Mouse (Mus musculus) erythroblast, embryonic 14.5 days (primary cell): ENCODE measurements around the gene Ppp1r26.

Experiments used
- GATA1 ChIP-seq: IDR thresholded peaks from 2 replicates; pipeline ENCODE4 v1.6.1; 2012; ENCODE audit warnings: low read length, inconsistent platforms, mixed read lengths
- TAL1 ChIP-seq: IDR thresholded peaks from 3 replicates; pipeline ENCODE4 v1.6.1; 2012; ENCODE audit warnings: low read length, inconsistent platforms, mixed read lengths

DNA sequence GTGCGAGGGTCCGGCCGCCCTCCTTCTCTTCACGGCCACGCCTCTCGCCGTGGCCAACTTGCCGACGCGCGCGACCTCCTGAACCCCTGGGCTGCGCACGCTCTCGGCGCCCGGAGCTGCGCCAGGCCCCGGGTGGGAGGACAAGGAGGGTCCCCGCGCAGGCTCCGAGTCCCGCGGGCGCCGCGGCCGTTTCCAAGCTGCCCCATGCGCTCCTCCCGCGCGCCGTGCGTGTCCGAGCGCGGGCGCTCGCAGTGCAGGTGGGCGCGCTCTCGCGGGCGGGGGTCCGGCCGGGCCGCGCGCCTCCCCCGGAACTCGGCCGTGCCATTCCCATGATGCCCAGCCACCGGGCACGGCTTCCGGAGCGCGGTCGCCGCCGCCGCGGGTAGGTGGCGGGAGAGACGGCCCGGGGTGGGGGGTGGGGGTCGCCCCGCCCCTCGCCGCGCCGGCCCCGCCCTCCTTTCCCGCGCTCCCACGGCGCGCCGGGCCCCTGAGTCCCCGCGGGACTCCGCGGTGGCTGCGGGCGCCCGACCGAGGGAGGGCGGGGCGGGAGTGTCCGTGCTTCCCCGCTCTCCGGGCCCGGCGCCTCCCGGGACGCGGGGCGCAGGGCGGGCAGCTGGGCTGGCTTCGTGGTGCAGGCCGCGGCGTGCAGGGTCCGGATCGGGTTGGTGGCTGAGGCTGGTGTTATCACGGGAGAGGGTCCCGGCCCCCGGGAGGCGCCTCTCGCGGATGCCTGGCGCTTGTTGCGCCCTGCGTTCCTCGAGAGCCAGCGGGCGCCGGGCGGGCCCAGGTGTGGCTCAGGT, at the start of gene Ppp1r26:
- TF ChIP-seq GATA1: no peak
- no peak for TF ChIP-seq TAL1
